Mouse (Mus musculus): ENCODE measurements around the gene Bco2. TPM values are rescaled to one million over a fixed set of nuclear protein-coding genes. Genes with fewer than 3 reads are reported as not detected.

Gene Bco2
- total and polyA plus RNA-seq, 3 experiments, result 0.07 TPM; not detected in 2

DNA sequence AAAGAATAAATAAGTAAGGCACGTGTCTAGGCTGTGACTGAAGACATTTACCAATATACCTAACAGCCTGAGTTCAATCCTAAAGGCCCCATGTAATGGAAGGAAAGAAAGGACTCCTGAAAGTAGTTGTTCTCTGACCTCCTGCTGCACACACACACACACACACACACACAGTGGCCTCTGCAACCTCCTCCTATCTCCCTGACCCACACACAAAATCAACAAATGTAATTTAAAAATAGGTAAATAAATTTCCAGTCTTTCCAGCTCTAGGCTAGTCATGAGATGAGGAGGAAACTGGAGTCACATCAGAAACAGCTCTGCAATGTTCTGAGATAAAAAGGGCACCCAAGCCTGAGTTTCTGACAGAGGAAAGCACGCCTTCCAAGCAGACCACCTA lies 61.2 kb downstream of the Bco2 start:
- Histone ChIP-seq H3K79me2 (ENCODE audit: control insufficient read depth, insufficient read depth, low read length, poor library complexity) (no peaks in the 10 kb centered on the region), H3K27me3 (ENCODE audit: control insufficient read depth in 1 of 2, insufficient read depth in 2 of 2, low read length in 2 of 2) (0 out of 4 replicates have a peak, but pooled peaks cover 0 to under 1% of the 10 kb centered on the region in 2 experiments), H3K9ac (ENCODE audit: control insufficient read depth, low read depth, low read length, poor library complexity, severe bottlenecking) (no peak overlapping the region)

DNA sequence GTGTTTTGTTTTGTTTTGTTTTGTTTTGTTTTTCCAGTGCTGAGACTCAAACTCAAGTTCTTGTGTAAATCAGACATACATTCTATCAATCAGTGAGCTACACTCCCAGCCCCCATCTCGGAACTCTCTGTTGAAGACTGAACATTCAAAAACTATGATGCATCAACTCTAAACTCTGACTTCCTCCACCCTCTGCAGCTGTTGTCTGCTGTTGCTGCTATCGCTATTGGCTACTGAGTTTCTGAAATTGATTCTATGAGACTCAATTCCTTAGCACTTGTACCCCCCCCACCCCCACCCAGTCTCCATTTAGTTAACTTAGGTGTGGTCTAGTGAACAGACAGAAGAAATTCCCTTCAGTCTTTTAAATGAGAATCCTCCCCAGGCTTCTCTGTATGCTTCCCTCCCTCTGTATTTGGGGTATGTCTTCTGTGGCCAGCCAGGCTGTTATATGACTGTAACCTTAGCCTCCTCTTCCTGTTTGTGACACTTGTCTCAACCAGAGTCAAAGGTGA lies 63.4 kb downstream of the Bco2 start:
- no peak for TF ChIP-seq USF2 (IDR thresholded peaks at IDR 0.05; ENCODE audit: borderline replicate concordance in 1 of 2, insufficient read depth in 1 of 2, low read depth in 1 of 2, low read length in 2 of 2)
- no peak for TF ChIP-seq MYB (IDR thresholded peaks at IDR 0.05; ENCODE audit: low read depth, low read length)
- no peak for TF ChIP-seq EP300 (IDR thresholded peaks at IDR 0.05; ENCODE audit: low read depth in 1 of 2, low read length in 2 of 2)
- no peak for TF ChIP-seq CTCF (IDR thresholded peaks at IDR 0.05 in 2 of 3, conservative IDR thresholded peaks at IDR 0.05 in 1 of 3; ENCODE audit: control insufficient read depth in 1 of 3, insufficient read depth in 1 of 3, low read depth in 2 of 3, low read length in 3 of 3, poor library complexity in 1 of 3, severe bottlenecking in 1 of 3)
- TF ChIP-seq NELFE (IDR thresholded peaks at IDR 0.05; ENCODE audit: low read depth, low read length), result no peak
- TF ChIP-seq NRF1 (IDR thresholded peaks at IDR 0.05; ENCODE audit: insufficient read depth, low read depth, low read length, poor library complexity, severe bottlenecking), result no peak
- no peak for TF ChIP-seq MAX (IDR thresholded peaks at IDR 0.05; ENCODE audit: low read length)
- no peak for TF ChIP-seq POLR2AphosphoS5 (IDR thresholded peaks at IDR 0.05; ENCODE audit: borderline replicate concordance, low read depth, low read length)
- H3K4me1 ChIP-seq (ENCODE audit: control insufficient read depth in 1 of 2, insufficient read depth in 2 of 2, low read length in 2 of 2), result peaks cover 0 to 11% of the 10 kb centered on the region in 2 experiments; a peak in 1 of 4 replicates
- no peak overlapping the region for H3K4me3 ChIP-seq (ENCODE audit: control insufficient read depth in 1 of 2, insufficient read depth in 1 of 2, low read depth in 2 of 2, low read length in 2 of 2)
- no peak for DNase-seq (ENCODE audit: low read depth, low spot score)
- H3K9ac ChIP-seq (ENCODE audit: control insufficient read depth, low read depth, low read length, poor library complexity, severe bottlenecking), result no peak overlapping the region
- H3K36me3 ChIP-seq (ENCODE audit: control insufficient read depth in 1 of 2, insufficient read depth in 2 of 2, low read length in 2 of 2), result peaks cover 0 to 5% of the 10 kb centered on the region in 2 experiments; a peak in 2 of 4 replicates
- H3K9me3 ChIP-seq (replicated peaks; ENCODE audit: insufficient read depth, low read length), result no peaks in the 10 kb centered on the region
- no peak overlapping the region for H3K27ac ChIP-seq (ENCODE audit: control insufficient read depth, low read depth, low read length)
- H3K79me2 ChIP-seq (ENCODE audit: control insufficient read depth, insufficient read depth, low read length, poor library complexity), result no peaks in the 10 kb centered on the region
- 0 out of 4 replicates have a peak, but pooled peaks cover 0 to 1% of the 10 kb centered on the region in 2 experiments for H3K27me3 ChIP-seq (ENCODE audit: control insufficient read depth in 1 of 2, insufficient read depth in 2 of 2, low read length in 2 of 2)

More for the DNA sequence above, 61.2 kb downstream of the Bco2 start:
- H3K27ac ChIP-seq (ENCODE audit: control insufficient read depth, low read depth, low read length), result no peak overlapping the region
- DNase-seq (ENCODE audit: low read depth, low spot score), result no peak
- H3K36me3 ChIP-seq (ENCODE audit: control insufficient read depth in 1 of 2, insufficient read depth in 2 of 2, low read length in 2 of 2), result peaks cover 0 to 8% of the 10 kb centered on the region in 2 experiments; a peak in 2 of 4 replicates
- no peaks in the 10 kb centered on the region for H3K9me3 ChIP-seq (replicated peaks; ENCODE audit: insufficient read depth, low read length)
- H3K4me1 ChIP-seq (ENCODE audit: control insufficient read depth in 1 of 2, insufficient read depth in 2 of 2, low read length in 2 of 2), result peaks cover 2 to 20% of the 10 kb centered on the region in 2 experiments; a peak in 3 of 4 replicates
- TF ChIP-seq ETS1 (IDR thresholded peaks at IDR 0.05; ENCODE audit: low read depth, low read length), result no peak
- no peak for TF ChIP-seq EP300 (IDR thresholded peaks at IDR 0.05; ENCODE audit: low read depth in 1 of 2, low read length in 2 of 2)
- no peak for TF ChIP-seq POLR2A (IDR thresholded peaks at IDR 0.05; ENCODE audit: control insufficient read depth in 1 of 2, insufficient read depth in 1 of 2, low read depth in 1 of 2, low read length in 2 of 2, poor library complexity in 1 of 2)
- TF ChIP-seq MAX (IDR thresholded peaks at IDR 0.05; ENCODE audit: low read length), result no peak
- no peak for TF ChIP-seq MXI1 (IDR thresholded peaks at IDR 0.05; ENCODE audit: low read depth, low read length)
- no peak for TF ChIP-seq USF1 (IDR thresholded peaks at IDR 0.05; ENCODE audit: low read depth, low read length)
- no peak for TF ChIP-seq SIN3A (IDR thresholded peaks at IDR 0.05; ENCODE audit: low read length)
- no peak overlapping the region for H3K4me3 ChIP-seq (ENCODE audit: control insufficient read depth in 1 of 2, insufficient read depth in 1 of 2, low read depth in 2 of 2, low read length in 2 of 2)

DNA sequence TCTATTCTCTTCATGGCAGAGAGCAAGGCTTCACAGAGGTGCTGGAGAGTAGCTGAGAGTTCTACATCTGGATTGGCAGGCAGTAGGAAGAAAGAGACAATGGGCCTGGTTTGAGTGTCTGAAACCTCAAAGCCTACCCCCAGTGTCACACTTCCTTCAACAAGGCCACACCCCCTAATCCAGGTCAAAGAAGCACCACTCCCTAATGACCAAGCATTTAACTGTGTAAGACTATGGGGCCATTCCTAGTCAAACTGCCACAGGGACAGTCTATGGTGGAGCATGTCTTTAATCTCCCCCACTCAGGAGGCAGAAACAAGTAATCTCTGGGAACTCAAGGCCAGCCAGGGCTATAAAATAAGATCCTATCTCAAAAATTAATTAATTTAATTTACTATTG lies 64.1 kb downstream of the Bco2 start:
- peak; percentile 35 for DNase-seq (ENCODE audit: low read depth, low spot score)
- Histone ChIP-seq H3K27ac (ENCODE audit: control insufficient read depth, low read depth, low read length) (no peak overlapping the region), H3K4me1 (ENCODE audit: control insufficient read depth in 1 of 2, insufficient read depth in 2 of 2, low read length in 2 of 2) (peaks cover 0 to 10% of the 10 kb centered on the region in 2 experiments; a peak in 1 of 4 replicates), H3K27me3 (ENCODE audit: control insufficient read depth in 1 of 2, insufficient read depth in 2 of 2, low read length in 2 of 2) (peaks cover 0 to 1% of the 10 kb centered on the region in 2 experiments; a peak in 2 of 4 replicates), H3K9me3 (replicated peaks; ENCODE audit: insufficient read depth, low read length) (no peaks in the 10 kb centered on the region), H3K4me3 (ENCODE audit: control insufficient read depth in 1 of 2, insufficient read depth in 1 of 2, low read depth in 2 of 2, low read length in 2 of 2) (no peak overlapping the region), H3K79me2 (ENCODE audit: control insufficient read depth, insufficient read depth, low read length, poor library complexity) (no peaks in the 10 kb centered on the region), H3K9ac (ENCODE audit: control insufficient read depth, low read depth, low read length, poor library complexity, severe bottlenecking) (no peak overlapping the region), H3K36me3 (ENCODE audit: control insufficient read depth in 1 of 2, insufficient read depth in 2 of 2, low read length in 2 of 2) (peaks cover 0 to 5% of the 10 kb centered on the region in 2 experiments; a peak in 2 of 4 replicates)
- TF ChIP-seq E2F4 (IDR thresholded peaks at IDR 0.05; ENCODE audit: borderline replicate concordance, low read depth, low read length), result no peak
- TF ChIP-seq POLR2AphosphoS5 (IDR thresholded peaks at IDR 0.05; ENCODE audit: borderline replicate concordance, low read depth, low read length), result no peak
- TF ChIP-seq TBP (IDR thresholded peaks at IDR 0.05; ENCODE audit: low read depth, low read length), result no peak
- TF ChIP-seq GATA1 (IDR thresholded peaks at IDR 0.05; ENCODE audit: low read depth, low read length), result no peak
- TF ChIP-seq UBTF (IDR thresholded peaks at IDR 0.05; ENCODE audit: borderline replicate concordance, insufficient read depth, low read depth, low read length), result no peak

Data from MEL (cell line).